In the genomic region with DNA sequence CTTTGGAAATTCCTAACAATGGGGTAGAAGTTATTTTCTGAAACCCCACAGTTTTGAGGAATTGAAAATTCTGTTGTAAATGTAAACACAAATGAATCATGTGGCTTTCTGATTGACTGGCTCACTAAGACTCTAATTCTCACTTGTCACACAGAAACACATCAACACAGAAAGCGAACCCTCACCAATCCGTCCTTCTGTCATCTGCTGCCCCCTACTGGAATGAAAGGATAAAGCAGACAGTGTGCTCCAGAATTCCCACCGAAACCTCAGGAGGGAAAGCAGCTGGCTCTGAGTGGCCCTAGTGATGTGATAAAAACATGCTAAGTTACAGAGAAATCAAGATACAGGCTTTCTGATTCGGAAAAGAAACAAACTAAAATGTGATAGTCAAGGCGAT, we compare ENCODE assay signal across 8 mouse cellular contexts. TPM values are rescaled to one million over a fixed set of nuclear protein-coding genes. Genes with fewer than 3 reads are reported as not detected.
DNase-seq lines count a peak whose midpoint lies in the region; ATAC-seq and TF ChIP-seq lines count a peak whose summit lies in the region.

No protein-coding gene starts in this region.

- no peak for ATAC-seq in heart, embryonic 11.5 days (replicated peaks; ENCODE audit: insufficient number of reproducible peaks, low FRiP score, low TSS enrichment)
- ATAC-seq in Patski: peak; percentile 47
- ATAC-seq in megakaryocyte progenitor cell, adult 5-6 weeks (replicated peaks; ENCODE audit: poor library complexity): peak; percentile 94

- POLR2A ChIA-PET in Patski (lab: Charles Lee): no interaction called here

- peaks cover 2% of the 10 kb centered on the region; the same call in 1 of the 2 replicates for H3K36me3 ChIP-seq in heart, adult 2 months (ENCODE audit: control insufficient read depth, insufficient read depth, low read length)
- no peaks in the 10 kb centered on the region for H3K36me3 ChIP-seq in heart, embryonic 11.5 days (ENCODE audit: control insufficient read depth, insufficient read depth, low read length)

- H3K4me2 ChIP-seq in heart, embryonic 11.5 days: no peak overlapping the region

- H3K9ac ChIP-seq in heart, adult 2 months (ENCODE audit: low read depth, low read length): no peak overlapping the region
- H3K9ac ChIP-seq in heart, embryonic 11.5 days (ENCODE audit: low read depth, low read length): no peak overlapping the region

- no peak overlapping the region for H3K27ac ChIP-seq in heart, adult 2 months
- no peak overlapping the region for H3K27ac ChIP-seq in heart, embryonic 11.5 days (ENCODE audit: low read depth, low read length)
- no peak overlapping the region for H3K27ac ChIP-seq in layer of hippocampus, adult 2 months

- CTCF ChIA-PET in Patski (lab: Charles Lee): interaction anchor here (1.0 to 1.7 kb wide), 5 partner anchors 9 to 267 kb away, joined by 3 to 4 read pairs (median 3); no protein-coding TSS in a partner anchor

- intact Hi-C loops in heart, adult 2 months (cut with DNase I): loop anchor here (1.0 to 5.0 kb wide), 3 partner anchors 28 to 438 kb away; no protein-coding TSS in a partner anchor

- H3K4me1 ChIP-seq in heart, adult 2 months (ENCODE audit: control insufficient read depth, insufficient read depth, low read length): no peaks in the 10 kb centered on the region; the same call in 1 of the 2 replicates
- H3K4me1 ChIP-seq in heart, embryonic 11.5 days (ENCODE audit: control insufficient read depth, insufficient read depth, low read length): no peaks in the 10 kb centered on the region

- H3K9me3 ChIP-seq in heart, embryonic 11.5 days (replicated peaks; ENCODE audit: control insufficient read depth, low read length): no peaks in the 10 kb centered on the region

- 8% methylated on average over 5 of the region's 5 CpGs for WGBS in heart, adult 2 months
- 9% methylated on average over 5 of the region's 5 CpGs for WGBS in heart, embryonic 11.5 days (ENCODE audit: insufficient replicate concordance)

- peak; percentile 40 to 41 for DNase-seq in heart, adult 2 months
- DNase-seq in Patski (ENCODE audit: low read depth, low spot score): no peak
- DNase-seq in cerebellum, postnatal 36 days: peak; percentile 20 to 49
- DNase-seq in gastrocnemius, postnatal 25 days: peak; percentile 26
- DNase-seq in layer of hippocampus, adult 2 months (ENCODE audit: low spot score in 2 of 2): peak; percentile 61 to 80
- peak; percentile 39 for DNase-seq in right cerebral cortex, postnatal 25 days

- peak; percentile 93; the same call in 1 of the 2 replicates for TF ChIP-seq CTCF in heart, adult 2 months (IDR thresholded peaks at IDR 0.05)
- TF ChIP-seq CTCF in Patski (IDR thresholded peaks at IDR 0.05): peak; percentile 94
- TF ChIP-seq CTCF in layer of hippocampus, adult 2 months (conservative IDR thresholded peaks at IDR 0.05): peak; percentile 93

- 0 out of 2 replicates have a peak, but pooled peaks have one; percentile 48 for TF ChIP-seq EP300 in heart, adult 2 months (IDR thresholded peaks at IDR 0.05; ENCODE audit: insufficient read depth, low read depth, low read length)

- H3K79me2 ChIP-seq in heart, adult 2 months (replicated peaks; ENCODE audit: control insufficient read depth, insufficient read depth, low read length): no peaks in the 10 kb centered on the region; the same call in 1 of the 2 replicates

- H3K27me3 ChIP-seq in heart, adult 2 months (ENCODE audit: control insufficient read depth, insufficient read depth, low read length): no peaks in the 10 kb centered on the region
- no peaks in the 10 kb centered on the region for H3K27me3 ChIP-seq in heart, embryonic 11.5 days (ENCODE audit: control insufficient read depth, insufficient read depth, low read length)
- no peaks in the 10 kb centered on the region for H3K27me3 ChIP-seq in Patski

- in situ Hi-C loops in Patski (cut with MboI; ENCODE audit: low pct_unique_long_range_greater_than_20kb): loop anchor here (25.0 kb wide), 1 partner anchor 668 kb away; the partner anchor contains the start of gene Cdkal1

- TF ChIP-seq POLR2A in heart, adult 2 months (IDR thresholded peaks at IDR 0.05; ENCODE audit: insufficient read depth, low read depth, low read length): no peak

- H3K4me3 ChIP-seq in heart, adult 2 months: no peak overlapping the region
- no peak overlapping the region for H3K4me3 ChIP-seq in heart, embryonic 11.5 days (ENCODE audit: low read depth, low read length)
- H3K4me3 ChIP-seq in layer of hippocampus, adult 2 months: no peak overlapping the region

RNA-seq across cellular contexts. Expression of gene Uqcrfs1, which starts 14.4 kb away (rescaled TPM):
- total RNA-seq in heart, adult 2 months (2021): 1,000 to 10,000 TPM; 1,072 to 1,223 TPM
- polyA plus RNA-seq in heart, adult 2 months (2012; rRNA removed): 717 and 971 TPM in 2 replicates
- 483 and 531 TPM in 2 replicates for polyA plus RNA-seq in heart, embryonic 11.5 days (2014; fragmentation: Nextera tagmentation; extraction: Ambion mirVana)
- 277 TPM for polyA plus RNA-seq in Patski (2021)
- total RNA-seq in gastrocnemius, postnatal 25 days (2021): 100 to 1,000 TPM; 580 to 597 TPM
- 100 to 1,000 TPM; 143 to 154 TPM for total RNA-seq in layer of hippocampus, adult 2 months (2021)
- total RNA-seq in megakaryocyte progenitor cell, adult 5-6 weeks (2015): 196 and 211 TPM in 2 replicates
- total RNA-seq in megakaryocyte progenitor cell, adult 5-6 weeks (2017): 112 and 114 TPM in 2 replicates
